Mouse (Mus musculus) spleen, adult 2 months (tissue): Measurements from ENCODE around the gene Mmgt2. TPM values are rescaled to one million over a fixed set of nuclear protein-coding genes. Genes with fewer than 3 reads are reported as not detected.

ENCODE experiments used
- DNase-seq, 2 experiments: peaks; one replicate each; pipeline versions ENCODE4 v3.0.0 to v3.0.0-alpha.2; 2012 to 2021; ENCODE audit warnings: low spot score in 2 of 2, low read depth in 1 of 2
- H3K27ac ChIP-seq: fragments of 200-500 bp; 2 replicates; pipeline ENCODE4 v1.5.1; 2012; ENCODE audit warnings: low read length, inconsistent platforms; ENCODE audit not compliant: insufficient read depth
- H3K27me3 ChIP-seq: fragments of 200-500 bp; 2 replicates; pipeline ENCODE4 v1.6.1; 2012; ENCODE audit warnings: mild to moderate bottlenecking, moderate library complexity, low read length, inconsistent platforms; ENCODE audit not compliant: control insufficient read depth, insufficient read depth
- H3K36me3 ChIP-seq: fragments of 200-500 bp; 2 replicates; pipeline ENCODE4 v1.6.1; 2012; ENCODE audit warnings: mild to moderate bottlenecking, low read length, inconsistent platforms; ENCODE audit not compliant: control insufficient read depth, insufficient read depth
- H3K4me1 ChIP-seq: fragments of 200-500 bp; 2 replicates; pipeline ENCODE4 v1.6.1; 2011; ENCODE audit warnings: inconsistent platforms; ENCODE audit not compliant: control insufficient read depth, insufficient read depth, insufficient read length
- H3K4me3 ChIP-seq: fragments of 200-500 bp; 2 replicates; pipeline ENCODE4 v1.5.1; 2011; ENCODE audit warnings: mild to moderate bottlenecking, inconsistent platforms; ENCODE audit not compliant: insufficient read depth, insufficient read length; ENCODE audit errors: extremely low read depth
- CTCF ChIP-seq: fragments of 200-500 bp; IDR thresholded peaks from 2 replicates; pipeline ENCODE4 v1.5.1; 2011; ENCODE audit warnings: mild to moderate bottlenecking, inconsistent platforms; ENCODE audit not compliant: insufficient read depth, insufficient read length, insufficient replicate concordance; ENCODE audit errors: extremely low read depth
- POLR2A ChIP-seq: fragments of 200-500 bp; IDR thresholded peaks from 2 replicates; pipeline ENCODE4 v1.6.1; 2011; ENCODE audit warnings: low read depth, low read length, inconsistent platforms
- WGBS: fragments of 180-500 bp; shearing (Covaris S2); methylation state at CpG from one replicate; pipeline ENCODE4 v1.1.7; 2018; 5-methylcytosine and 5-hydroxymethylcytosine counted together
- polyA plus RNA-seq: library from polyadenylated mRNA; depleted of rRNA; stranded (reverse); fragments of >200 nt; gene quantifications from 2 replicates; pipeline ENCODE4 v1.2.3, GENCODE M21; 2012; rRNA removed

Mmgt2 gene
- 22.3 and 24.6 TPM in 2 replicates for polyA plus RNA-seq

GRCm38 (mm10) chr11:62648591-62649391 lies at the start of gene Mmgt2:
Gene Mmgt2, plus strand, starts transcription at chr11:62648664.
- DNase-seq, result peak; percentile 70 to 95
- Histone ChIP-seq H3K4me3 (peak within 1 kb of the TSS; percentile 82), H3K27ac (peak within 1 kb of the TSS; percentile 54), H3K36me3 (no peaks in the 10 kb centered on the region), H3K4me1 (peaks cover 16% of the 10 kb centered on the region), H3K27me3 (peaks cover 2% of the 10 kb centered on the region; the same call in 1 of the 2 replicates)
- TF ChIP-seq POLR2A (no peak; the same call in 1 of the 2 replicates), CTCF (peak; percentile 88)
- 1% methylated on average over 49 of the region's 53 CpGs for whole genome bisulfite sequencing

- peak overlapping the region; percentile 77 for H3K4me3 ChIP-seq
- no peaks in the 10 kb centered on the region for H3K27me3 ChIP-seq
- peaks cover 4% of the 10 kb centered on the region; the same call in 1 of the 2 replicates for H3K4me1 ChIP-seq
- peak overlapping the region; percentile 74 for H3K27ac ChIP-seq
- peaks cover 36% of the 10 kb centered on the region for H3K36me3 ChIP-seq
- DNase-seq, result no peak
- no peak for TF ChIP-seq CTCF
- TF ChIP-seq POLR2A, result no peak
- WGBS, result 16% methylated on average over 17 of the region's 17 CpGs
Measured at GRCm38 (mm10) chr11:62601732-62602618, 46.5 kb upstream of the Mmgt2 start.

- Histone ChIP-seq H3K4me1 (peaks cover 4% of the 10 kb centered on the region; the same call in 1 of the 2 replicates), H3K27ac (peak overlapping the region; percentile 96), H3K27me3 (no peaks in the 10 kb centered on the region), H3K4me3 (peak overlapping the region; percentile 77), H3K36me3 (peaks cover 38% of the 10 kb centered on the region)
- WGBS, result under 1% methylated on average over 58 of the region's 58 CpGs
- DNase-seq, result peak; percentile 97
- no peak for TF ChIP-seq CTCF
- TF ChIP-seq POLR2A, result peak; percentile 96
Measured at GRCm38 (mm10) chr11:62602619-62603311, 45.7 kb upstream of the Mmgt2 start.

- TF ChIP-seq POLR2A (no peak), CTCF (no peak)
- Histone ChIP-seq H3K4me3 (peak overlapping the region; percentile 77), H3K27ac (peak overlapping the region; percentile 96), H3K4me1 (peaks cover 4% of the 10 kb centered on the region; the same call in 1 of the 2 replicates), H3K27me3 (no peaks in the 10 kb centered on the region), H3K36me3 (peaks cover 37% of the 10 kb centered on the region)
- 1% methylated on average over 13 of the region's 13 CpGs for WGBS
- no peak for DNase-seq
Measured at GRCm38 (mm10) chr11:62603312-62604056, 45.0 kb upstream of the Mmgt2 start.

- Histone ChIP-seq H3K4me3 (no peak overlapping the region), H3K27ac (no peak overlapping the region), H3K27me3 (no peaks in the 10 kb centered on the region), H3K4me1 (peaks cover 4% of the 10 kb centered on the region; the same call in 1 of the 2 replicates), H3K36me3 (peaks cover 36% of the 10 kb centered on the region)
- TF ChIP-seq POLR2A (no peak), CTCF (no peak)
- DNase-seq, result no peak
- WGBS, result 38% methylated on average over 5 of the region's 5 CpGs
Measured at GRCm38 (mm10) chr11:62604123-62604706, 44.2 kb upstream of the Mmgt2 start.
